Mouse (Mus musculus) liver, postnatal 0 days (tissue): ENCODE results near the gene Coro1a.

ENCODE experiments used
- CTCF ChIP-seq: sonication (generic); IDR thresholded peaks from 2 replicates; pipeline ENCODE4 v1.5.1; 2016; ENCODE audit warnings: antibody characterized with exemption, low read depth
- EP300 ChIP-seq: IDR thresholded peaks from 2 replicates; pipeline ENCODE4 v1.6.1; 2016; ENCODE audit warnings: antibody characterized with exemption, low read depth, mild to moderate bottlenecking

GRCm38 (mm10) chr7:126711910-126712309 lies 4.3 kb upstream of the Coro1a start:
- TF ChIP-seq CTCF (no peak), EP300 (no peak)
